Mouse (Mus musculus) 3134 (cell line): Measurements from ENCODE around the gene Aspm.
"Not testable (repeated sequence)": the region's sequence is repeated elsewhere in the genome, so short reads cannot be mapped to it uniquely, and the experiment has no call there.

Experiments
- DNase-seq: peaks from one replicate; pipeline ENCODE4 v3.0.0-alpha.2; 2011; ENCODE audit warnings: low spot score; ENCODE audit not compliant: insufficient read length; ENCODE audit errors: extremely low read depth

The Aspm gene

GRCm38 (mm10) chr1:139454340-139455225, at the start of gene Aspm:
TSS of gene Aspm (plus strand) at chr1:139454772.
- DNase-seq, result peak; percentile 86

- DNase-seq, result no peak
These were observed 48.8 kb upstream of the Aspm start for GRCm38 (mm10) chr1:139405766-139406165.

GRCm38 (mm10) chr1:139407701-139408100, 46.9 kb upstream of the Aspm start:
- no peak for DNase-seq

GRCm38 (mm10) chr1:139412365-139412764, 42.2 kb upstream of the Aspm start:
- not testable (repeated sequence) for DNase-seq

GRCm38 (mm10) chr1:139413465-139413864, 41.1 kb upstream of the Aspm start:
- no peak for DNase-seq

GRCm38 (mm10) chr1:139421521-139421874, 33.1 kb upstream of the Aspm start:
- DNase-seq, result no peak

GRCm38 (mm10) chr1:139421875-139422791, 32.4 kb upstream of the Aspm start, which contains the start of gene Zbtb41:
TSS of gene Zbtb41 (plus strand) at chr1:139422288.
- peak; percentile 90 for DNase-seq

GRCm38 (mm10) chr1:139422941-139423340, 31.6 kb upstream of the Aspm start:
- DNase-seq, result peak; percentile 7

GRCm38 (mm10) chr1:139423931-139424330, 30.6 kb upstream of the Aspm start:
- no peak for DNase-seq

GRCm38 (mm10) chr1:139425006-139425405, 29.6 kb upstream of the Aspm start:
- DNase-seq, result no peak

GRCm38 (mm10) chr1:139438373-139438772, 16.2 kb upstream of the Aspm start:
- no peak for DNase-seq

GRCm38 (mm10) chr1:139443103-139443502, 11.5 kb upstream of the Aspm start:
- not testable (repeated sequence) for DNase-seq

GRCm38 (mm10) chr1:139455226-139455869, 776 bp downstream of the Aspm start:
- no peak for DNase-seq

GRCm38 (mm10) chr1:139460807-139461206, 6.2 kb downstream of the Aspm start:
- DNase-seq, result no peak

- no peak for DNase-seq
These were observed 11.4 kb downstream of the Aspm start for GRCm38 (mm10) chr1:139465936-139466335.

GRCm38 (mm10) chr1:139478898-139479297, 24.3 kb downstream of the Aspm start:
- DNase-seq, result no peak

- DNase-seq, result no peak
These were observed 25.7 kb downstream of the Aspm start for GRCm38 (mm10) chr1:139480246-139480645.

- DNase-seq, result no peak
These were observed 26.6 kb downstream of the Aspm start for GRCm38 (mm10) chr1:139481146-139481545.

- DNase-seq, result no peak
These were observed 40.1 kb downstream of the Aspm start for GRCm38 (mm10) chr1:139494630-139495029.

- DNase-seq, result no peak
These were observed 40.8 kb downstream of the Aspm start for GRCm38 (mm10) chr1:139495408-139495807.

GRCm38 (mm10) chr1:139496212-139496611, 41.6 kb downstream of the Aspm start:
- DNase-seq, result no peak
